Mouse (Mus musculus): ENCODE measurements around the gene Rbm24.

DNA sequence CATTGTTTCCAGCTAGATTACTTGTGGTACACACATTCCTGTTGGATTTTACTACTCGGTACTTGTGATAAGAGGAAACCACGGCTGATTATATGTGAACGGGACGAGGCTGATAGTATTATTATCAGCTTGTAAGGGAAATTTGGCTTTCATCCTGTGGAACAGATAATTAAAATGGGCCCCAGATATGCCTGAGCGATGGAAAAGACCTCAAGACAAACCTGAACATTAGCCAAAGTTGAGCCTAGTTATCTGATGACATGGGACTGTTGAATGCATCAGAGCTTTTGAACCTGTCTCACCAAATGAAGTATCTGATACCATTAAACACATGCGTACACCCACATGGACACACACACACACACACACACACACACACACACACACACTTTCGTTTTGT, 45.4 kb upstream of the Rbm24 start:
- TF ChIP-seq POLR2A (IDR thresholded peaks at IDR 0.05; ENCODE audit: insufficient read depth, low read length) (no peak), CTCF (IDR thresholded peaks at IDR 0.05; ENCODE audit: low read depth, low read length) (no peak), EP300 (IDR thresholded peaks at IDR 0.05; ENCODE audit: insufficient read depth, low read depth, low read length) (no peak)

Data from ES-Bruce4 (cell line).